Mouse (Mus musculus) testis, postnatal 14 days (tissue): ENCODE results near the gene Mkrn1.
"Not testable (repeated sequence)": the region's sequence is repeated elsewhere in the genome, so short reads cannot be mapped to it uniquely, and the experiment has no call there.

Experiments used
- DNase-seq: peaks from one replicate; pipeline ENCODE4 v3.0.0; 2021; ENCODE audit warnings: low spot score

The Mkrn1 gene

DNA sequence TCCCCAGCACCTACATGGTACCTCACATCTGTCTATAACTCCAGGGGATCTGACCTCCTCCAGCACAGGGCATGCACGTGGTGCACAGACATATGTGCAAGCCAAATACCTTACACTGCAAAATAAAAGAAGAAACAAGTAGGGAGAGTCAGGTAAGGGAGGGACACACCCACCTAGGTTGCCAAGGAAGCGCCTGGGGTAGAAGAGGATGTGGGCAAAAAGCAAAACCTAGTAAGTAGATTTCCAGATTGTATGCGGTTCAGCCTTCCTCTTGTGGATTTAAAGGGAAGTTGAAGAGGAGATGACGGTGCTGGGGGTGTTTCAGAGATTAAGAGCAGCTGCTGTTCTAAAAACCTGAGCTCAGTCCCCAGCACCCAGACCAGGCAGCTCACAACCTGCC is 41.0 kb downstream of the Mkrn1 start:
- DNase-seq, result no peak

DNA sequence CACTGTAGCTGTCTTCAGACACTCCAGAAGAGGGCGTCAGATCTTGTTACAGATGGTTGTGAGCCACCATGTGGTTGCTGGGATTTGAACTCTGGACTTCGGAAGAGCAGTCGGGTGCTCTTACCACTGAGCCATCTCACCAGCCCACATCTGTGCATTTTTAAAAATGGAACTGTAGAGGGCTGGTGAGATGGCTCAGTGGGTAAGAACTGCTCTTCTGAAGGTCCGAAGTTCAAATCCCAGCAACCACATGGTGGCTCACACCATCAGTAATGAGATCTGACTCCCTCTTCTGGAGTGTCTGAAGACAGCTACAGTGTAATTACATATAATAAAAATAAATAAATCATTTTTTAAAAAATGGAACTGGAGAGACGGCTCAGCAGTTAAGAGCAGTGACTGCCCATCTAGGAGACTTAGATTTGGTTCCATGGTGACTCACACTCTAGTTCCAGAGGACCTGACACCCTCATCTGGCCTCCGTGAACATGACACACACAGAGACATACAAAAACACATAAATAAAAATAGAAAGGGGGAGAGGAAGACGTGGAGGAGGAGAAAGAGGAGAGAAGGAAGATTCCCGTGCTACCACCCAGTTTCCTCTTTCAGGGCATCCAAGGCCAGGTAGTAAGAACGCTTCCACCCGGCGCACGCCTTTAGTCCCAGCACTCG is 42.0 kb downstream of the Mkrn1 start:
- not testable (repeated sequence) for DNase-seq

DNA sequence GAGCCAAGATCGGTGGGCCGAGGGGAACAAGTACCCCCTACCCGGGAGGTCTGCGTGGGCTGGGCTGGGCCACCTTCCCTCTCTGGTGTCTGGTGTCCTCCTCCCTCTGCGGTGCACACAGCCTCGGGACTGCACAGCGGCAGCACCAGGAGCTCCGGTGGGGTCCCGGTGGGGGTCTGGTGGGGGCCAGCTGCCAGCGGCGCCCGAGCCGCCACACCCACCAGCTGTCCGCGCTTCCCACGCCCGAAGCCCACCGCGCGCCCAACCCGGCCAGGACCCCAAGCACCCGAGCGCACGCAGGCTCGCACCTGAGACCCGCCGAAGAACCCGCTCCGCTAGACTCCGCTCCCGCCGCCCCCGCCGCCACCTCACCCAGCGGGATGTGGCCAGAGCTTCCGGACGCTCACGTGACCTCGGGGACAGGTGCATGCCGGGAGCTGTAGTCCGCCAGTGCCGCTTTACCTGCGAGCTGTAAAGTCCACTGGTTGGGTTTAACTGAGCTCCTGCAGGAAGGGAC is 42.9 kb downstream of the Mkrn1 start, which contains the start of gene Slc37a3:
Gene Slc37a3 (minus strand): TSS at position 365 of the 517 bp plus-strand sequence.
- peak; percentile 88 for DNase-seq

DNA sequence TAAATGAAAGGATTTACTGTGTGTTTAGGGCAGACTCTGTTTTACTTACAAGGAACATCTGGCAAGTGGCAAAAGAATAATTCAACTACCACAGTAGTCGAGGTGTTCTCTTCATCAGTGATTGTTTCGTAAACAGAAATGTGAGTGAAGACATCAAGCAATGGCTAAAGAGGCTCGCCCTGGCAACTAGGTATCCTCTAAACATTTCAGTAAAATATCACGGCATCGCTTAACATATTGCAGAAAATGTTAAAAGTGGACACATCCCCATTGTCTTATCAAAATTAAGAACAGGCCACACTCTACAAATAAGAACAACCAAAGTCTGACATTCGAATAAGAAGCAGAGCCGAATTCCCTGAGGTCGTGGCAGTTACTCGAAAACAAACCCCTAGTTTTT is 43.5 kb downstream of the Mkrn1 start:
- DNase-seq, result no peak

DNA sequence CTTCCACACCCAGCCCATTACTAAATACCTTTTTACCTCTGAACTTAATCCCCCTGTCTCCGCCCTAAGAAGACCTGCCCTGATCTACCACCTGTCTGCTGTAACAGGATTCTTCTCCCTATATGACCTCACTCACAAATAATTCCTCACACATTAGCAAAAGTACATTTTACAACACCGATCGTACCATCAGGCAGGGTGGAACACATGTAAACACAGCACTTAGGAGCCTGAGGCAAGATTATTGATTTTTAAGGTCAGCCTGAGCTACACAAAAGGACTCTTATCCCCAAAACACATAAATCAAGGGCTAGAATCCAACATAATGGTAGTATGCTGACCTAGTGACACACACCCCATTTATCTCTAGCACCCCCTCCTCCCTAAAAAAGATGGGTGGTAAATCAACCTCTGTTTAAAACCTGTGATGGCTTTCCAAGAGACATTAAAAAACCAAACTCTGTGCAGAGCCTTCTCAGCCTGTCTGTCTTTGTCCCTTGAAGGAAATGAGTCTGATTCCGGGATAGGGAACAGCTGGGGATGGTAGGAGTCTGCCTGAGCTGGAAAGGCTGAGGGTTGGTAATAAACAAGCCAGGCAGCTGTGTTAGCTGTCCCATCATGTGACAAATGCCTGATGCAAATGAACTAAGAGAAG is 46.8 kb downstream of the Mkrn1 start:
- no peak for DNase-seq

DNA sequence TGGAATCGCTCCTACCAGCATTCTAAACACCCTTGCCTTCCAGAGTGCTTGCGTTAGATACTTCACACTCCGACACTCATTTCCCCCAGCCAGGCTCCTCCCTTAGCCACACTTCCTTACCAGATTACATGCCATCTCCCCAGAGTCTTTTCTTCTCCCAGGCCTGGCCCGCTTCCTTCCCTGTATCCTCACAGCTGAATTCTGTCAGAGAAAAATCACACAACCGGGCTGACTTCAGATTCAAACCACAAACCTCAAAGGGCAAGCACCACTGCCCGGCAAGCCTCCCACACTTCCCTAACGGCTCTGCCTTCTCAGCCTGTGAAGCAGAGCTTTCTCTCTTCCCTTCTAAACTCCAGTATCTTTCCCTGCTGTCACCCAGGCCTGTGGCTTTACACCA is 47.5 kb downstream of the Mkrn1 start:
- DNase-seq, result no peak

DNA sequence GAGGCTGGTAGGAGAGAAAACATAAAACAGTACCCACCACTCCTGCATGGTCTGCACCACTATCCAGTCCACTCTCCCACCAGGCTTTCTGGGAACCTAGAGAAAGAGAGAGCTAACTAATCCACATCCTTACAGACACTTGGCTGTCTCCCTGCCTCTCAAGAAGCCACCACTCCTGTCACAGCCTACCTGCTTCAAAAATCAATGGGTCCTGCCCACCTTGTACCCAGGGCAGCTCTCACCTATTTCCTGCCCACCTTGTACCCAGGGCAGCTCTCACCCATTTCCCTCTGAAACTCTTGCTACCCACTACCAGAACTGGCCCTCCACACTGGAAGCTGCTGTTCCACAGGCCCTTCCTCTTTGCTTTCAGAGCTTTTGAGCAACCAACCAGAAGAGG is 48.2 kb downstream of the Mkrn1 start:
- DNase-seq, result no peak

DNA sequence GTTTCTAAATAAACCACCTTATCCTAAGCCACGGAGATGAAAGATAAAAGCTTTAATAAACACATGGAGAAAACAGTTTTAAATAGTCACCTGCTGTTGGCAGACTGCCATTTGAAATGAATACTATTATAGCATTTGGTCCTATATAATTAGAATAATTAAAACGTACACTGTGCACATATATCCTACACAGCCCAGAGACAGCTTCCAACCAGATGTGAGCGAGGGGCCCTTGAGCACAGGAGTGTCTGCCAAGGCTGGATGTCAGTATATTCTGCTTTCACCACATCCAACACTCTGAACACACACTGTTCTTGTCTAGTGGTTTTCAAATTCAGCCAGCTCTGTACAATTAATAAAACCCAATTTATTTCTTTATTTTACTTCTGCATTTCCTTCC is 50.6 kb downstream of the Mkrn1 start:
- no peak for DNase-seq

DNA sequence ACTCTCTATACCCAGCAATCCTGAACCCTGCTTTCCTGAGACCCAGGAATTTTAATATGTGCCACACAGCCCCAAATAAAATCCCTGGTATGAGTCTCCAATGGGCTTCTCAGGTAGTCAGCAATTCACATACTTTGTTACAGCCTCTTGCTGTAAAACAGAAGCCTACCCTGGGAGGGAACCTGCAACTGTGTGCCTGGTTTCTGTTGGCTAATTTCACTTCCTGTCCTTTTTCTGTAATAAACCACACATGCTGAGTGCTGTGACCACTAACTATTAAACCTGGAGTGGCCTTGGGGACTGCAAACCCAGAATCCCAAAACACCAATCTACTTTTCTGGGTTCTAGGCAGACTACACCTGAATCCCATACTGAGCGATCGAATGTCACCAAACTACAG is 57.6 kb downstream of the Mkrn1 start:
- no peak for DNase-seq

DNA sequence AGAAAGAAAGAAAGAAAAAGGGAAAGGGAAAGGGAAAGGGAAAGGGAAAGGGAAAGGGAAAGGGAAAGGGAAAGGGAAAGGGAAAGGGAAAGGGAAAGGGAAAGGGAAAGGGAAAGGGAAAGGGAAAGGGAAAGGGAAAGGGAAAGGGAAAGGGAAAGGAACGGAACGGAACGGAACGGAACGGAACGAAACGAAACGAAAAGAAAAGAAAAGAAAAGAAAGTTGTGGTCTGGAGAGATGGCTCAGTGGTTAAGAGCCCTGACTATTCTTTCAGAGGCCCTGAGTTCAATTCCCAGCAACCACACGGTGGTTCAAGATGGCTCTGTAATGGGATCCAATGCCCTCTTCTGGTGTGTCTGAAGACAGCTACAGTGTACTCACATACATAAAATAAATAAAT is 61.1 kb downstream of the Mkrn1 start:
- DNase-seq, result not testable (repeated sequence)

DNA sequence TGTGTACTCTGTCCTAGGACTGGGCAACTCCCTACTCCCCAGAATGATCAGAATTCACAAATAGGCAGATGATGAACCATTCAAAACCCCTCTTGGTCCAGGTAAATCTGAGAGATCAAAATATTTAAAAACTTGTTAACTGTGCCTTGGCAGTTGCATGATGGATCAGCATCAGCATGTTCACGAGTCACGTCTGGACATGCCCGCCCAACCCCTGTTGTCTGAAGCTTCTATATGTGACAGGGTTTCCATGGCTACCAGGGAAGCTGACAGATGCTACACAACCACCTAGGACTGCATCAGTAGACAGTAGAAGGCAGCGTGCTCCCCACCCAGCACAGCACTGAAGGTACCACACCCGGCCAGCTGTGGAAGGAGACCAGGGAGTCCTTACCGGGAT is 71.3 kb downstream of the Mkrn1 start:
- no peak for DNase-seq

DNA sequence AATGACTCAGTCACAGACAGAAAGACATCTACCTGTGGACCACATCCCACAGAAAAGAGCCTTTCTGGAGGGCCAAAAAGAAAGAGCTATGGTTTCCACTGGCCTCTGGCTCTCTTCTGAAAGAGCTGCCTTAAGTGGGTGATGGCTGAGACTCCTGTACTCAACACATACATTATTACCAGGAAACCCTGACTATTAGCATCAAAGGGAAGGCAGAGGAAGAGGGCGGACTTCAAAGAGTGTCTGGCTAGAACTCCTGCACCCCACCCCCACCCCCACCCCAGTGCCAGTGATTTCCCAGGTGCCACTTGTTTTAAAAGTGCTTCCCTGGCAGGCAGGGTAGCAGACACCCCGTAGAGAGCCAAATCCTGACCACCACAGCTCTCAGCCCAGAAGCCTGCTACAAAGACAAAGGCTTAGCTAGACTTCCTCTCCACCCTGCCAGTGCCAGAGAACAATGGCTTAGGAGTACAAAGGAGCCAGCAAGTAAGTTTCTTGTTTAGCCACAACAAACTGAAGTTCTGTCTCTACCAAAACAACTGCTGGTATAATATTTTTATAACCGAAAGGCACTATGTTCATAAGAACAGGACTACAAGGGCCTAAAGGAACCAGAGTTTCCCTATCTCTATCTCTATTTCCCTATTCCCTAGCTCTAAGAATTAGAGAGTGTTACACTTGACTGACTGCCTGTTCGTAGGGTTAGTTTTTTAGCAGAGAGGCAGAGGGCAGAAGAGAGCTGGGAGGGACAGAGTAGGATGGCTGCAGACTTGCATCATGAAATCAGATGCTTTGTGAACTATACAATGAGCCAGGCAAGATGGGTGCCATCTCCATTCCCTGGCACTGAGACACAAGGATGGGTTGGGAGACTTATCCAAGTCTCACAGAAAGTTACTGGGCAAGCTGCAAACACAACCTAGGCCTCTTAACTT is 72.1 kb downstream of the Mkrn1 start:
- DNase-seq, result no peak
